Mouse (Mus musculus) Muller cell, postnatal 12 days (primary cell): ENCODE data around the gene Samd14.
"Not testable (repeated sequence)": the region's sequence is repeated elsewhere in the genome, so short reads cannot be mapped to it uniquely, and the experiment has no call there.

Source experiments
- DNase-seq: peaks from one replicate; pipeline ENCODE4 v3.0.0-alpha.2; 2015; ENCODE audit errors: inconsistent ontology term

The Samd14 gene

DNA sequence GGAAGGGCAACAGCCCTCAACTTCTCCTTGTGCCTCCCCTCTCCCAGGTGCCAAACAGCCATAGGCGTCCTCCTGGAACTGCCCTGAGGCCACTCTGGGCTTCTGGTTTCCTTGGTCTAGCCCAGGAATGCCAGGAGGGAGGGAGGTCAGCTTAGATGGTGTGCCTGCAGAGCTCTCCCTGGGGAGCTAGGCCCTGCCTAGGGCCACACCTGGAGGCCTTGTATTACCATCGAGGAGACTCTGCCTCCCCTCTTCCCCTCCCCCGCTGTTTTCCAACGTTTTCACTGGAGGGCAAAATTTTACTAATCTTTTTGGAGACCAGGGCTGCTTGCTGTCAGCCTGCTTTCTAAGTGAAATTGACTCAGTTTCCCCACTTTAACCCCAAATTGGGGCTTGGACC is 3.6 kb upstream of the Samd14 start:
- no peak for DNase-seq

DNA sequence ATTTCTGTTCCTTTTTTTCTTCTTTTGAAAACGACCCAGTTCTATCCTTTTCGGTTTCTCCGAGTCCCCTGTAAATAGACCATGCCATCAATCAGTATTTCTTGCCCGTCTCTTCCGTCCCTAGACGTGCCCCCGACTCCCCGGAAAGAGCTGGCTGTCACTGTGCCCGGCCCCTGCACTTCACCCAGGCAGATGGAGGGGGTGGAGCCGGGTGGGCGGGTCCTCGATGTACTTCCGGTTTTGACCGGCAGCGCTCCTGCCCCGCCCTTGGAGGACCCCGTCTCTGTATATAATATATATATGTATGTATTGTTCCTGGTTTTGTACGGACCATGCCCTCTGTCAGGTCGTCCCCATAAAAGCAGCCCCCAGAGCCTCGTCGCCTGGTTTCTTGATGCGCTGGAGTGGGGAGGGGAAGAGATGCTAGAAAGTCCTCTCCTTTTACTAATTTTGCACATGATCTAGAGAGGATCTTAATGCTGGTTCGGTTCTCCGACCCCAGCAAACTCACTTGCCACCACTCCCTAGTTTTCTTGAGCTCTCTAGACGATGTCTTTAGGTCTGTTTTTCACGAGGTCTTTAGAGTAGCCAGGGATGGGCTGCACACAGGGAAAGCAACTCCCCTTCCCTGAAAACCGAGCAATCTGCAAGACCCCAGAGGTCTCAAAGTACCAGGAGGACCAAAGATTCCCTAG is 3.0 kb upstream of the Samd14 start:
- DNase-seq = peak; percentile 65

DNA sequence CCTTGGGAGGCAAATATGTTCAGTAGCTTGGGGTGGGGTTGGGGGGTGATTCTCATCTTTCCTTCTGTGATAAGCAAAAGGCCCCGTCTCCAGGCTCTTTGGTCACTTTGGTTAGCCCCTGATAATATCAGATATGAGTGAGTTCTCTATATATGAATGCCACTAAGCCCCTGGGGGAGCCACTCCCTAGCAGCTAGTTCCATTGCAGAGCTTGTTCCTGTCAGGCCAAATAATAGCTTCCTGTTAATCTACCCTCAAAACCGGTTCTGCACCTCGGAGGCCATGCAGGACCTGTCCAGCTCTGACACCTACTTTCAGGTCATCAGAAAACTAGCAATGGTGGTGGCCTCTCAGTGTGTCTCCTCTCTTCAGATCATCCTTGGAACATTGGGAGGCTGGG is 2.3 kb upstream of the Samd14 start:
- no peak for DNase-seq

DNA sequence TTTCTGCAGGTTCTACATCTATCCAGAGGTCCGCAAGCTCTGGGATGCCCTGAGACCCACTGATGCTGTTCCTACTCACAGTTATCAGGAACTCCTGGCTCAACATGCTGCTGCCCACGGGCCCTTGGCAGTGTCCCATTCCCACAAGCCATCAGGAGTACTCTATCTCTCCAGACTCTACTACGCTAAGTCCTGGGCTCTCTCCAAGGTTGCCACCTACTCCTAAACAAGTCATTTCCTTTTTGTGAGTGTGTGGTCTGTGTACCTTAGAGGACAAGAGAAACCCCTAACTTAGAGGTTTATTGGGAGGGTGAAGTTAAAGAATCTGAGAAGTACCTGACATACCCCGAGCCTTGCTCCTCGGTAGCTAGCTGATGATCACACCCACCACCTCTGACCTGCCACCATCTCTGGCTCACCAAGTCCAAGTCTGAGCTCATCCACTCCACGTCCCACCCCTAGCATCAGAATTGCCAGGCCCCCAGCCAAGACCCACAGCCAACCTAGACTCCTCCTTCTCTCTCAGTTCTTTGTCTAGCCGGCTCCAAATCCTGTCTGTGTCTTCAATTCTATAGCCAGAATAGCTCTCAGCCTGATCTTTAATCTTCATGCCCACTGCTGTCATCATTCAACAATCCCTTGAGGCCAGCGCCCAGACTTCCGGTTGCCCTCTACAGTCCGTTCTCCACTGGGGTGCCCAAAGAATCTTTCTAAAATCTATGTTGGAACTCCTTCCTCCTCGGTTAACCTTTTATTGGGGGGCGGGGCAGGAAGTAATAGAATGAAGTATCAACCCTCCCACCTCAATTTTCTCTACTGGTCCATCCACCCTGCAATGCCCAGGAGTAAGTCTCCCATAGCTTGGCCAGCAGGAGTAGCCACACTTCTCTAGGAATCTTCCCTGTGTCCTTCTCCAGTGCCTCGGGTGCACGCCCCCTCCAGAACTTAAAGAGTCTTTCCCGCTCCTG is 734 bp upstream of the Samd14 start:
- peak; percentile 88 for DNase-seq

DNA sequence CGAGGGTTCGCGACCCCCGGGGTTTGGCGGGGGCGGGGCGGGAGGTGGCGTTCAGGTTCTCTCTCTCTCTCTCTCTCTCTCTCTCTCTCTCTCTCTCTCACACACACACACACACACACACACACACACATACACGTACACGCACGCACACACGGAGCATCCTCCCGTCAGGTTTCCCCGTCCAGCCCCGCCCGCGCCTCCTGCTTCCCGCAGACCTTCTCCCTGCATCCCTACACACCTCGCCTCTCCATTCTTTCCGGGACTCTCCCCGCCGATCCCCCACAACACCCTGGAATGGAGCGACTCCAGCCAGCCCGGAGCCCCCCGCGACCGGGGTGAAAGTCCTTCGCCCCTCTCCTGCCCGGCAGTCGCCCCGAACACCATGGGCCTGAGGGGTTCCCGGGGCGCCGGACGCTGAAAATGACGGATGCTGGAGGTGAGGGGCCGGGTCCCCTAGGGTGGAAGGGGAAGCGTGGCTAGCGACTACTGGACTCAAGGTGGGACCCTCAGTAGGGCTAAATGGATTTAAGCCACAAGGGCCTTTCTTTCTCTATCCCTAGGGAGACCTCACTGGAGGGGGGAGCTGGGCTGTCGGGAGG is 561 bp downstream of the Samd14 start:
- DNase-seq = peak; percentile 47

DNA sequence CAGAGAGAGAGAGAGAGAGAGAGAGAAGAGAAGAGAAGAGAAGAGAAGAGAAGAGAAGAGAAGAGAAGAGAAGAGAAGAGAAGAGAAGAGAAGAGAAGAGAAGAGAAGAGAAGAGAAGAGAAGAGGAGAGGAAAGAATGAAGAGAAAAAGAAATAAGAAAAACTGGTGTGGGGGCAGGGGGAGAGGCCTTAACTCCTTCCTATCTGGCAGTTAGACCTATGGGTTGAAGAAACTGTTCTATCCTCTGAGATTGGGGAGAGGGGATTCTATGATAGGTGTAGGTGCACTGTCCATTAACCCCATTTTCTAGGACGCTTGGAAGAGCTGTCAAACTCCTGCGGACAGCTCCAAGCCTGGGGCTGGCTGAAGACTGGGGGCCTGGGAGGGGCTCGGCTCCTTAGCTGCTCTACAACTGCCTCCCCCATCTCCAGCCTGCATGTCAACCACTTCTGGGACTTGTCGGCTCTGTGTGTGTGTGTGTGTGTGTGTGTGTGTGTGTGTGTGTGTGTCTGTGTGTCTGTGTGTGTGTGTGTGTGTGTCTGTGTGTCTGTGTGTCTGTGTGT is 1.2 kb downstream of the Samd14 start:
- not testable (repeated sequence) for DNase-seq

DNA sequence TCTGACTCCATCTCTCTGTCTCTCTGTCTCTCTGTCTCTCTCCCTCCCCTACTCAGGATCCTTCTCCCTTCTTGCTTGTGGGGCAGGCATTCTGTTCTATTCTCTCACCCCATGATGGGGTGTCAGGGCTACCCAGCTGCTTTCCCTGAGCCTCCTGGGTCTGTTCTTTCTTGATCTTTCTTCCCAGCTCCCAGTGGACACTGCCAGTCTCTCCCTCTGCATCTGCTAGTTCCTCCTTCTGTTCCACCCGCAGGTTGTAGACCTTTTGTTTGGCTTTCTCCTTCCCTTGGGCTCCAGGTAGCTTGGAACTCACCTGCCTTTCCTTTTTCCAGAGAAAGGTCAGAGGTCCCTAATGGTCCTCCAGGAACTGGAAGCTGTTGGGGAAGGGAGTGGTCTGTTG is 1.7 kb downstream of the Samd14 start:
- no peak for DNase-seq

DNA sequence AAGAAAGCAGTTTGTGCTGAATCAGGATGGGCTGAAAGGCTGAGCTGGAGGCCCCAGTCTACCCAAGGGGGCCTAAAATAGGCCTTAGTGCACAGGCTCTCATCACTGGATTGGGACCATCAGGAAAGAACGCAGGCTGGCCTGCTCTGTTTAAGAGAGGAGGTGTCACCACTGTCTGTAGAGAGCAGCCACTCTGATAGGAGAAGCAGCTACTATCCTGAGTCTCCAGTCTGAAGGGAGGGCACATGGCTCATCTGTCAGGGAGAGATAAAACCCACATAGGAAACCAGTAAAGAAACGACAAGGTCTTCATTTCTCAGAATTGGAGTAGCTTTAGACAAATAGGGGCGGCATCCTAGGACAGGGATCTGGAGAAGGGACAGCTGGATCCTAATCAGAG is 2.4 kb downstream of the Samd14 start:
- no peak for DNase-seq

DNA sequence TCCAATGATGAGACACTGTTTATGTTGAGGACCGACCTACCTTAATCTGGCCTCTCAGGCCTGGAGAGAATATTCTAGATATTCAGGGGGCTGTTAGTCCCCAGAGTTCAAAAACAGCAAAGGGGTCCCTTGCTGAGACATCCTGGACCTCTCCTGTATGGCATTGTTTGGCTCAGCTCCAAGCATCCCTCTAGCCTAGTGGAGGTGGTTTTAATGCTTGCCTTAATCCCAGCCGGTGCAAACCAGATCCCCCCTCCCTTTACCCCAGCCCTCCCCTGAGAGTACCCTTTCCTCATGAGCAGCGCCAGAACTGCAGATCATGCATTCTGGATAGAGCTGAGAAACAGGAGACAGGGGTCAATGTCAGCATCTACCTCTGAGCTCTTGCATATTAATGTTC is 2.8 kb downstream of the Samd14 start:
- no peak for DNase-seq

DNA sequence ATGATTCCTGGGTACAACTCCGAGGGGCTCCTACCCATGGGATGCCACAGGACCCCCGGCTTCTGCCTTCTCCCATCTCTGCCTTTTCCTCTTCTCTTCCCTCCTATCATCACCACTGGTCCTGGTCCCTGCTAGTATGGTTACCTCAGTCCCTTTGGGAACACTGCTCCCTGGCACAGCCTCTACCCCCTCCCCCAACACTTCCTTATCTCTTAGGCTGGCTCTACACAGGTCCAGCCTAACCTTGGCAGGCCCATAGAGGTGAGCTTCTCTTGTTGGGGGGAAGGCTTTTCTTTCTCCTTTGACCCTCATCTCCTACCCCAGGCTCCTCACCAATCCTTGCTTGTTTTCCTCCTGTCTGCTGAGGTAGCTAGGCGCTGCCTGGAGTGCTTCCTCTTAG is 5.8 kb downstream of the Samd14 start:
- no peak for DNase-seq

DNA sequence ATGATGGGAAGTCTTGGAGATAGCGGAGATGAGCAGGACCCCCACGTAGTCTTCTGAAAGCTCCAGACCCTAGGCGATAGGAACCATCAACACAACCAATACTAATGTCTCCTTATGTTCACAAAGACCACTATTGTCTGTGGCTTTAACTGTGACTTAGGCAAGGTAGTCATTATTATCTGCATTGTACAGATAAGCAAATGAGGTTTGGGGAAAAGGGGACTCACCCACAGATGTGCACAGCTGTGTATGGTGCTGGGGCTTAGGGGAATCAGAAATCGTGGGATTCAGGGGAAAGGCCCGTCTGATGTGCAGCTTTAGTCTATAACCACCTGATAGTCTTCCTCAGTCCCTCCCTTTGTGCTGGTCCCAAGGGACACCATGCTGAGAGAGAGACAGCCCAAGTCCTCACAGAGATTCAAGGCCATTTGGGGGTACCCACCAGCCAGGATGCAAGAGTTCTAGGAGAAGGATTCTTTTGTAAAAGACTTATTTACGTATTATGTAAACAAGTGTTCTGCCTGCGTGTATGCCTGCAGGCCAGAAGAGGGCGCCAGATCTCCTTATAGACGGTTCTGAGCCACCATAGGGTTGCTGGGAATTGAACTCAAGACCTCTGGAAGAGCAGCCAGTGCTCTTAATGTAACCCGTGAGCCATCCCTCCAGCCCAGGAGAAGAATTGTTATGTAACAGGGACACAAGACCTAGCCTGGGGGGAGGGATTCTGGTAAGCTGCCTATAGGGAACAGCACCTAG is 12.7 kb downstream of the Samd14 start:
- DNase-seq = no peak

DNA sequence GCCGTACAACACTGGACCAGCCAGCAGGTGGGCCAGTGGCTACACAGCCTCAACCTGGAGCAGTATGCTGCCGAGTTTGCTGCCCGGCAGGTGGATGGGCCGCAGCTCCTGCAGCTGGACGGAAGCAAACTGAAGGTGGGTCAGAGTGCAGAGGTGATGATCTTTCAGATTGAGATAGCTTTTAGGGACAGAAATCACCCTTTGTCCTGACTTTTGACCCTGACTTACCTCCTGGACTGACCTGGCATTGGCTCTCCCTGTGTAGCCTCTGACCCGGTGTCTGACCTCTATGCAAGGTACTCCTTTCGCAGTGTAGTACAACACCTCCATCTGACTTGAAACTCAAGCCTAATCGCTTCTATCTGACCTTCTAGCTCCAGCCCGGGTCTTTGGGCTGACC is 13.8 kb downstream of the Samd14 start:
- no peak for DNase-seq

DNA sequence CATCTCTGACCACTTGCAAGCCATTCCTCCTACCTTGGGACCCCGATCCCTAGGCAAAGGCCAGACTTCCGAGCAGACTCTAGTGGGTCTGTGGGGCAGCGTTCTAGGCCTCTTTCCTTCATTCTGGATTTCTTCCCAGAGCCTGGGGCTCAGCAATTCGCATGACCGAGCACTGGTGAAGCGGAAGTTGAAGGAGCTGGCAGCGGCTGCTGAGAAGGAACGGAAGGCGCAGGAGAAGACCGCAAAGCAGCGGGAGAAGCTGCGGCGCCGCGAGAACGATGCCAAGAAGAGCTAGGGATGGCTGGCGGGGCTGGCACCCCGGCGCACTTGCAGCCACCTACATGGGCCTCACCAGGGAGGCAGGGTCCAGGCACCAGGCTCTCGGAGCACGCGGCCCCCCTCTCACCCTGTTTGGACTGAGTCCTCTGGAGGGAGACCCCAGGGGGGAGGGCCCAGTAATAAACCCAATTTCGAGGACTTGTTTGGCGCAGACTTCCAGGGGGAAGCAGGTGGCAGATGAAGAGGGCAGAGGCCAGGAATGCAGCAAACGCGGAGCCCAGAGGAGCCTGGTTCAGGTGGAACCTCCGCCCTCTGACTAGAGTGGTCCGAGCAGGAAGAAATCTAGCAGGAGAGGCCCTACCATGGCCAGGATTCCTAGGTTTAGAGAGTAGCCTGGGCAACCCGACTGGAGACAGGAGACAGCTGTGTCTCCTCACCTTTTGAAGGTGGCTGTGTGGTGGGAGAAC is 14.9 kb downstream of the Samd14 start:
- peak; percentile 97 for DNase-seq

DNA sequence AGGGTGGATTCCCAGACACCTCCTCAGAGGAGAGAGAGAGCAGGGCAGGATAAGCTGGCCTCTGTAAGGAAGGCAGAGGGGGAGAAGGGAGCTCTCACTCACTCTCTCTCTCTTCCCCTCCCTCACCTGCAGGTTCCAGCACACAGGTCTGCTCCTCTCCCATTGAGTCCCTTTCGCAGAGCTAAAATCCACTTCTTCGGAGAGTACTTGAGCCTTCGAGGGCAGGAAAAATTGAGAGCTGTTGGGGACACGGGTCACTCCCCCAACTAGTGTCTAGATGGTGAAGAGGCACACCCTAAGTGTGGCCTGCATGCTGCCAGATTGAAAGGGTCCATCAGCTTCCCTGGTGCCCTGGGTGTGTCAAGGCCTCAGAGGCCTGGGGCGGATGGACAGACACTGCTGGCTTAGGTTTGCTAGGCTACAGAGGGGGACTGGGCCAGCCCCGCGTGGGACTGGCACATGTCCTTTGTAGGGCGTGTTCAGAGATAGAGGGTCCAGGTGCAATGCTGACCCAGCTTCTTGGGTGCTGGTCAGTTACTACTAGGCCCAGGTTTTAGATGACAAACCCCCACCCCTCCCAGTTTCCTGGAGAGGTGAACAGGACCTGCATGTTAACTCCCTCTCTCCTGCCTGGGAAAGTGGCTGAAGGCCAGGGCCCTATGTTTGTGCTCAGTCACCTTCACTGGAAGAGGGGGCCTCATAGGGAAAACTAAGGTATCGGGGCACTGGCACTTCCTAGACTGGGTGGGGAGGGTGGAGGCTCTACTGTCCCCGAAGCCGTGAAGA is 15.7 kb downstream of the Samd14 start:
- DNase-seq = no peak

DNA sequence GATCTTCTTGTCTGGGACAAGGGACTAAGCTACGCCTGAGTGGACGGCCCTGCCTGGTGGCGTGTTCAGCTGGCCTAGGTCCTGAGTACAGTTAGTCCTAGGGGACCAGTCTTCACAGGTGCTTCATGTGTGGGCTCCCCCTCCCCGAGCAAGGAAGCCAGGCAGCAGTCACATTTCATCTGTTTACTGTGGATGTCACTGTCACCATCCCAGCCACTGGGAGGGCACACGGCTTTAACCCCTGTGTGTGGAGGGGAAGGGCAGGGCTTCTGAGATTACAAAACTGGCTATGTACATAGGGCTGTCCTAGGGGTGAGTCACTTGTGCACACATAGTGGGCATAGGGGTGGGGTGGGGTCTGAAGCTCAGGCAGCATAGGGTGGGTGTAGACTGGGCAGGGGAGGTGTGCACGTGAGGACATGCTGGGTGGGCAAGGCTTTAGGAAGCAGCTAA is 16.4 kb downstream of the Samd14 start:
- DNase-seq = no peak

DNA sequence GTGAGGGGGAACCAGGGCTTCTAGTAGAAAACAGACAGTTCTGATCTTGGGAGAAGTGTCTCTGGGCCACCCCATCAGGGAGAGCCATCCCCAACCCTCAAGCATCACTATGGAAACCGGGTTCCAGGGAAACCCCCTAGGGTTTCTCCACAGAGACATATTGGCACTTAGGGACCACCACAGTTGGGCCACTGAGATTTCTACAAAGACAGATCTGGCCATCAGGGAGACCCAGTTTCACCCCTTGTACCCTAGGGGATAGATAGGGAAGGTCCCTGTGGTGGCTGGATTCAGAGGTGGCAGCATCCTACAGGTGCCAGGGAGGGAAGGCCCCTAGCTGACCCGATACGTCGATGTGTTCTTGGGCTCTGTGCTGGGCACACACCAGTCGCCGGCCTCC is 17.2 kb downstream of the Samd14 start:
- DNase-seq = no peak

DNA sequence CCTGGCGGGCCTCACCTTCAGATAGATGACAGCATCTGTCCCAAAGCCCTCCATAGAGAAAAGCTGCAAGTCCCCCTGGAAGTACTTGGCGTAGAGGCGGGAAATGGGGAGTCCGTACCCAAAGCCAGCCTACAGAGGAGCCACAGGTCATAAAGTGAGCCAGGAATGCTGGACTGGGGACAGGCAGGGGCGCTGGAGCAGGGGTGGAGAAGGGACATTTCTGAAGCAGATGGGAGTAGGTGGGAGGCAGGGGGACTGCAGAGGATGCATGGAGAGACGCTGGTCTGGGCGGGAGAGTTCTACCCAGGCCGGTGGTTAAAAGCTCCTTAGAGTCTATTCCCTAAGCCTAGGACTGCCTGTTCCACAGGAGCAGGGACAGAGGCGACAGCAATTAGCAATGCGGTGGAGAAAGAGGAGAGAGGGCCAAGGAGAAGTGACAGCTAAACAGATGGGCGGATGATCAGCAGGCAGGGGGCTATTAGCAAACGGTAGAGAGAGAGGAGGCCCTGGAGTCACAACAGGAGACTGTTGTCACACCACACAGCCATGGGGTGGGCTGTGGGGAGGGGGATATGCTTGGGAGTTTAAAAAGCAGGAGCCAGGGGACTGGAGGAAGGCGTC is 18.3 kb downstream of the Samd14 start:
- no peak for DNase-seq

DNA sequence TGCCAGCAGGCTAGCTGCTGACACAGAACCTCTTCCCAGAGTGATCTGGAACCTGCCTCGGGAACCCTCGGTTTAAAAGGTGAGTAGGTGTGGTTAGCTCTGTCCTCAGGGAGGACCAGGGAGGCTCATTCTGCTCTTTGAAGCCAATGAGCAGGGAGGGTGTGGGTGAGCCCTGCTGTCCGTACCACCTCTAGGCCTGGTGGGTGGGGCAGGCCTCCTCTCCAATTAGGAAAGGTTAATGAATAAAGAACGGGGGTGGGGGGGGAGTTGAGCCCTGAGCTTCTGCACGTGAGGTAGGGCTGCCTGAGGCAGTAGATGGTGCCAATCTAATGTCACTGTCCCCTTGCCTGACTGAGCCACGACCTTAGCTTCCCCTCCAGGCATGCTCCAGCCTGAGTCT is 23.3 kb downstream of the Samd14 start:
- DNase-seq = no peak

DNA sequence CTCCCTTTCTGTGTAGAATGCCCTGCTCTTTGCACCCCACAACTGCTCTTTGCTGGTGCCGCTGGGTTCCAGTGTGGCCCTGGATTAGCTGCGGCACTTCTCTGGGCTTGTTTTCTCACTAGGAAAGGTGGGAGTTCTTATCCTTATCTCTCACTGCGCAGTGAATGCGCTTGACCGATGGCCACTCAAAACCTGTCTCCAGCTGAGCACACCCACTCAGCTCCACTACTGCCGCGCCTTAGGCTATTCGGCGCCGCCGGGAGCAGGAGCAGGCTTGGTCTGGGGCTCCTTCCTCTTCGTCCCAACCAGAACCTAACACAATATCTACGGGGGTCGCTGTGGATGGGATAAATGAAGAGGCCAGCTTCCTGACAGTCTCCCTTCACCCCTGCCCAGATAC is 23.9 kb downstream of the Samd14 start:
- DNase-seq = no peak

DNA sequence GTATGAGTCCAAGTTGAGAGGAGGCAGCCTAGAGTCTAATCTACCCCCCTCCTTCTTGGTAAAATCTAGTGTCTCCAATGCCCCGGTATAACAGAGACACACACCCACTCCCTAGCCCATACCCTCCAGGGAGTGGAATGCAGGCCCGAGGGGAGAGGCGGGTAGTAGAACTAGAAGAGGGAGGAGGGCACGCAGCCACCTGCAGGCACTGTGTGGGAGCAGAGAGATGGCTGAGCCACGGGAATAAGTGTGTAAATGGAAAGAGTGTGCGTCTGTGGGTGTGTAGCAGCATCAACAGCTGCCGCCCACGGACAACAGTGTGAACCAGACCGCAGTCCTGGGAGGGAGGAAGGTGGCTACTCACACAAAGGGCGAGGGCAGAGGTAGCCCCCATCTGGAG is 25.2 kb downstream of the Samd14 start:
- DNase-seq = no peak
